9 mouse cellular contexts compared by ENCODE assay signal in the genomic region with DNA sequence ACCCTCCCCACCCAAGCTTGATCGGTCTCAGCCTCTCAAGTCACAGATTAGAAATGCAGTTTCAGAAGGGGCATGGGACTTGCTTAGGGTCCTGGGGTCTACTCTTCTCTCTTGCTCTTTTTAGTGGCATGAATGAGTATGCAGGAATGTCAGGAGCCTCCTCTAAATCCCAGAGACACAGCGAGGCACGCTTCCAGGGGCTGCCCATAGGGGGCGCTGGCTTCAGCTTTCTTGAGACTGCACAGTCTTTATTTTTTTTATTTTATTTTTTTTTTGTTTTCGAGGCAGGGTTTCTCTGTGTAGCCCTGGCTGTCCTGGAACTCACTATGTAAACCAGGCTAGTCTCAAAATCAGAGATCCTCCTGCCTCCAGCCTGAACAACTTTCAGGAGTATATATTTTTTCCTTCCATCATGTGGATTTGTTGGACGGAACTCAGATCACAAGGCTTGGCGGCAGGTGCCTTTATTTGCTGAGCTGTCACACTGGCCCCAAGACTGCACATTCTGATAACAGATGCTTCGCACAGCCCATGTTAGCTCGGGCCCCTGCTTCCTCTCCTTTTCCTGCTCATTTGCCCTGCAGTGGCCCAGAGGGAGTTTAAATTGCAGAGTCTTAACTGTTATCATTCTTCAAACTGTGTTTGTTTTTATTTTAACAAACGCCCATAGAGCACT. TPM values are rescaled to one million over a fixed set of nuclear protein-coding genes. Genes with fewer than 3 reads are reported as not detected.
DNase-seq lines count a peak whose midpoint lies in the region; ATAC-seq and TF ChIP-seq lines count a peak whose summit lies in the region.
"Had no signal": no experiment of that assay in that cellular context is flagged by ENCODE, and none has a peak within 500 bp of the region (broad histone marks: within the 10 kb centered on the region; RNA-seq: fewer than 3 reads in every experiment).

No protein-coding gene starts in this region.

- peaks cover 40% of the 10 kb centered on the region for H3K27me3 ChIP-seq in midbrain, embryonic 11.5 days (ENCODE audit: control insufficient read depth, insufficient read depth, low read length)
- H3K27me3 ChIP-seq in midbrain, embryonic 13.5 days, result peaks cover 54% of the 10 kb centered on the region

- no peak overlapping the region for H3K4me2 ChIP-seq in midbrain, embryonic 11.5 days
- H3K4me2 ChIP-seq in midbrain, embryonic 13.5 days (replicated peaks), result no peak overlapping the region
- H3K4me2 ChIP-seq: neural tube, embryonic 12.5 days had no signal

- no peak for ATAC-seq in midbrain, embryonic 11.5 days (ENCODE audit: low FRiP score)
- ATAC-seq in midbrain, embryonic 13.5 days, result no peak

- no peak overlapping the region for H3K9ac ChIP-seq in midbrain, embryonic 11.5 days (ENCODE audit: low read length)
- H3K9ac ChIP-seq in midbrain, embryonic 13.5 days (replicated peaks), result no peak overlapping the region
- H3K9ac ChIP-seq: neural tube, embryonic 12.5 days had no signal

- DNase-seq in gastrocnemius, adult 18-20 months (ENCODE audit: low spot score), result peak; percentile 43
- DNase-seq in gastrocnemius, adult 8-10 months (ENCODE audit: low spot score in 2 of 2), result no peak
- peak; percentile 98 for DNase-seq in midbrain, embryonic 11.5 days (ENCODE audit: low spot score, missing footprints)
- peak; percentile 79 for DNase-seq in forelimb bud, embryonic 11.5 days (ENCODE audit: low read depth, low spot score)
- peak; percentile 53 for DNase-seq in naive thymus-derived CD4-positive, alpha-beta T cell, adult 2 months (ENCODE audit: low read depth)
- no peak for DNase-seq in urinary bladder, adult 2 months (ENCODE audit: low spot score)

- TF ChIP-seq CTCF in bone marrow, adult 2 months (IDR thresholded peaks at IDR 0.05; ENCODE audit: control insufficient read depth, insufficient read depth, low read length), result peak; percentile 62

- no peaks in the 10 kb centered on the region for H3K36me3 ChIP-seq in midbrain, embryonic 11.5 days (ENCODE audit: control insufficient read depth, insufficient read depth, low read length)
- H3K36me3 ChIP-seq in midbrain, embryonic 13.5 days, result no peaks in the 10 kb centered on the region

- no peak overlapping the region for H3K27ac ChIP-seq in midbrain, embryonic 11.5 days (ENCODE audit: low read depth, low read length)
- H3K27ac ChIP-seq in midbrain, embryonic 13.5 days, result no peak overlapping the region
- no peak overlapping the region for H3K27ac ChIP-seq in bone marrow, adult 2 months (ENCODE audit: control insufficient read depth, insufficient read depth, low read depth, low read length, poor library complexity)
- H3K27ac ChIP-seq: neural tube, embryonic 12.5 days had no signal

- 36% methylated on average over 10 of the region's 10 CpGs for WGBS in midbrain, embryonic 11.5 days
- WGBS in midbrain, embryonic 13.5 days, result 35% methylated on average over 10 of the region's 10 CpGs
- 25% methylated on average over 10 of the region's 10 CpGs for WGBS in bone marrow, adult 2 months

- peaks cover 28% of the 10 kb centered on the region for H3K4me1 ChIP-seq in midbrain, embryonic 11.5 days (ENCODE audit: control insufficient read depth, insufficient read depth, low read length)
- H3K4me1 ChIP-seq in midbrain, embryonic 13.5 days (replicated peaks), result peaks cover 39% of the 10 kb centered on the region
- H3K4me1 ChIP-seq in bone marrow, adult 2 months (ENCODE audit: control insufficient read depth, insufficient read depth, low read length), result no peaks in the 10 kb centered on the region

- H3K9me3 ChIP-seq in midbrain, embryonic 11.5 days (ENCODE audit: control insufficient read depth, low read length), result no peaks in the 10 kb centered on the region
- no peaks in the 10 kb centered on the region for H3K9me3 ChIP-seq in midbrain, embryonic 13.5 days
- H3K9me3 ChIP-seq: neural tube, embryonic 12.5 days had no signal

- no peak overlapping the region for H3K4me3 ChIP-seq in midbrain, embryonic 11.5 days (ENCODE audit: low read depth, low read length)
- no peak overlapping the region for H3K4me3 ChIP-seq in midbrain, embryonic 13.5 days (replicated peaks)
- no peak overlapping the region for H3K4me3 ChIP-seq in bone marrow, adult 2 months (replicated peaks; ENCODE audit: control insufficient read depth, low read depth, low read length)
- H3K4me3 ChIP-seq: neural tube, embryonic 12.5 days had no signal

- TF ChIP-seq POLR2A in bone marrow, adult 2 months (IDR thresholded peaks at IDR 0.05; ENCODE audit: borderline replicate concordance, control insufficient read depth, low read depth, low read length), result no peak

RNA-seq across cellular contexts. Expression of gene Gmppa, which starts 9.8 kb away (rescaled TPM):
- 10 to 100 TPM; 37.3 to 44.6 TPM for total RNA-seq in gastrocnemius, adult 18-20 months (2021)
- 10 to 100 TPM; 41.1 to 50.3 (median 42.8) TPM for total RNA-seq in gastrocnemius, adult 8-10 months (2022)
- 56.1 and 56.4 TPM in 2 replicates for polyA plus RNA-seq in midbrain, embryonic 11.5 days (2014; fragmentation: Nextera tagmentation; extraction: Ambion mirVana)
- 78.4 and 88.8 TPM in 2 replicates for polyA plus RNA-seq in midbrain, embryonic 13.5 days (2015; fragmentation: Nextera tagmentation; extraction: Ambion mirVana)
- 21.8 and 53.9 TPM in 2 replicates for polyA plus RNA-seq in bone marrow, adult 2 months (2011; ENCODE audit: insufficient read depth, insufficient read length, low replicate concordance, missing spikeins)
- 140 and 188 TPM in 2 replicates for polyA plus RNA-seq in urinary bladder, adult 2 months (2012; rRNA removed)

RNA-seq across cellular contexts. Expression of gene Asic4, which starts 24.3 kb away (rescaled TPM):
- total RNA-seq in gastrocnemius, adult 18-20 months (2021), result not detected
- not detected for total RNA-seq in gastrocnemius, adult 8-10 months (2022)
- polyA plus RNA-seq in midbrain, embryonic 11.5 days (2014; fragmentation: Nextera tagmentation; extraction: Ambion mirVana), result 4.6 and 5.9 TPM in 2 replicates
- 57.3 and 81.6 TPM in 2 replicates for polyA plus RNA-seq in midbrain, embryonic 13.5 days (2015; fragmentation: Nextera tagmentation; extraction: Ambion mirVana)
- not detected in 2 replicates for polyA plus RNA-seq in bone marrow, adult 2 months (2011; ENCODE audit: insufficient read depth, insufficient read length, low replicate concordance, missing spikeins)
- polyA plus RNA-seq in urinary bladder, adult 2 months (2012; rRNA removed), result 0.03 and 0.06 TPM in 2 replicates

RNA-seq across cellular contexts. Expression of gene Speg, which starts 50.8 kb away (rescaled TPM):
- total RNA-seq in gastrocnemius, adult 18-20 months (2021), result 100 to 1,000 TPM; 255 to 257 TPM
- total RNA-seq in gastrocnemius, adult 8-10 months (2022), result 100 to 1,000 TPM; 283 to 320 (median 317) TPM
- polyA plus RNA-seq in midbrain, embryonic 11.5 days (2014; fragmentation: Nextera tagmentation; extraction: Ambion mirVana), result 13.4 and 15.2 TPM in 2 replicates
- polyA plus RNA-seq in midbrain, embryonic 13.5 days (2015; fragmentation: Nextera tagmentation; extraction: Ambion mirVana), result 11.2 and 12.8 TPM in 2 replicates
- polyA plus RNA-seq in bone marrow, adult 2 months (2011; ENCODE audit: insufficient read depth, insufficient read length, low replicate concordance, missing spikeins), result 18.1 TPM in 2 replicates
- polyA plus RNA-seq in urinary bladder, adult 2 months (2012; rRNA removed), result 91.1 and 102 TPM in 2 replicates

RNA-seq across cellular contexts. Expression of gene Chpf, which starts 53.2 kb away (rescaled TPM):
- total RNA-seq in gastrocnemius, adult 18-20 months (2021), result 1 to 10 TPM; 3.7 to 4.4 TPM
- 1 to 10 TPM; 2.0 to 3.5 (median 2.5) TPM for total RNA-seq in gastrocnemius, adult 8-10 months (2022)
- 15.2 and 20.8 TPM in 2 replicates for polyA plus RNA-seq in midbrain, embryonic 11.5 days (2014; fragmentation: Nextera tagmentation; extraction: Ambion mirVana)
- polyA plus RNA-seq in midbrain, embryonic 13.5 days (2015; fragmentation: Nextera tagmentation; extraction: Ambion mirVana), result 25.1 and 28.7 TPM in 2 replicates
- 2.1 and 4.7 TPM in 2 replicates for polyA plus RNA-seq in bone marrow, adult 2 months (2011; ENCODE audit: insufficient read depth, insufficient read length, low replicate concordance, missing spikeins)
- 65.0 and 69.4 TPM in 2 replicates for polyA plus RNA-seq in urinary bladder, adult 2 months (2012; rRNA removed)

RNA-seq across cellular contexts. Expression of gene Tmem198, which starts 53.4 kb away (rescaled TPM):
- under 1 TPM in 1 of 2 experiments, not detected in 1; 0.36 TPM for total RNA-seq in gastrocnemius, adult 18-20 months (2021)
- not detected for total RNA-seq in gastrocnemius, adult 8-10 months (2022)
- polyA plus RNA-seq in midbrain, embryonic 11.5 days (2014; fragmentation: Nextera tagmentation; extraction: Ambion mirVana), result 11.6 and 13.0 TPM in 2 replicates
- polyA plus RNA-seq in midbrain, embryonic 13.5 days (2015; fragmentation: Nextera tagmentation; extraction: Ambion mirVana), result 46.1 and 47.3 TPM in 2 replicates
- not detected in 2 replicates for polyA plus RNA-seq in bone marrow, adult 2 months (2011; ENCODE audit: insufficient read depth, insufficient read length, low replicate concordance, missing spikeins)
- polyA plus RNA-seq in urinary bladder, adult 2 months (2012; rRNA removed), result 1.1 and 1.6 TPM in 2 replicates

Comparison
In these comparisons a context has a peak if more than half of its experiments do, and no peak if none do; other contexts are left out.
1. DNase-seq: peak in gastrocnemius, adult 18-20 months (single experiment), midbrain, embryonic 11.5 days (single experiment), forelimb bud, embryonic 11.5 days (single experiment) and naive thymus-derived CD4-positive, alpha-beta T cell, adult 2 months (single experiment); none in gastrocnemius, adult 8-10 months (0 of 2) and urinary bladder, adult 2 months (single experiment).